ENCODE assay signal across 8 mouse cellular contexts in the genomic region with DNA sequence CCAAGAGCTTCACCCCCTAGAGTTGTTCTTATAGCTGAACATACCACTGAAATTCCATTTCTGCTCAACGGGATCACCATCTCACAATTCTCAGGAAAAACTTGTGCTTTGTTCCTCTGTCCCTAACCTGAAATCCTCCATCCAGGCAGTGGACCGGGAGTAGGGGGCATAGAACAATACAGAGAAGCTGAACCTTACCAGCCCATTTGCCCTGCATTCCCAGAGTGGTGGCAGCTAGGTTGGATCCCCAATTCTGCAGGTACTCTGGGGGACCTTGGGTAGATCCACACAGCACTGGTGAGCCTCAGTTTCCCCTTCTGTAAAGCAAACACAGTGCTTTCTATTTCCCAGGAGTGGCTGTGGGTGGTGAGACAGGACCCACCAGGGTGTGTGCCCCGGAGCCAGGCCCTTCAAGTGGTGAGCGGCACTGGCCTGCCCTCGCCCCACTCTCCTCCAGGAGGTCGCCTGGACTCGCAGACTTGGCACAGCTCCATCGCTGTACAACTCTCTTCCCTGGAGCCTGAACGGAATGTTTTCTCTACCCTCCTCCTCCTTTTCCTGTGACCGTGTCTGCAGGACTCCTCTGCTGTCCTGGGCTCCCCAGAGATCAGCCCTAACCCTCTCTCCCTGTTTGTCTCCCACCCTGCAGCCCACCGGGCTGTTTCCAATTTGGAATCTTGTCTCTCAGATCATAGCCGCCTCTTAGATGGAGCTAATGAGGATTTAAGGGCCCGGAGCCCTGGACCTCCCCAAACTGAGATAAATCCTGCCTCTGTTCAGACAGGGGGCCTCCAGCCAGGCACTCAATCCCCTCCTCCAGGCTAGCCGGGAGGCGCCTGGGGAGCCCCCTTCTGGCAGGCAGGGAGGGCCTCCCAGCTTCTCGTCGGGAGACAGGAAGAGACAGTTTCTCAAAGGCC. TPM values are rescaled to one million over a fixed set of nuclear protein-coding genes. Genes with fewer than 3 reads are reported as not detected.
DNase-seq lines count a peak whose midpoint lies in the region; ATAC-seq and TF ChIP-seq lines count a peak whose summit lies in the region.

No protein-coding gene starts in this region.

- peak overlapping the region; percentile 21; the same call in 1 of the 2 replicates for H3K4me3 ChIP-seq in hindbrain, embryonic 10.5 days
- 0 out of 2 replicates have a peak overlapping the region, but pooled peaks have one; percentile 8 for H3K4me3 ChIP-seq in limb, embryonic 14.5 days (replicated peaks; ENCODE audit: low read length)
- H3K4me3 ChIP-seq in neural tube, embryonic 14.5 days (ENCODE audit: low read depth, low read length): no peak overlapping the region

- peaks cover 67% of the 10 kb centered on the region for H3K27me3 ChIP-seq in hindbrain, embryonic 10.5 days (ENCODE audit: insufficient read depth, poor library complexity, severe bottlenecking)
- H3K27me3 ChIP-seq in limb, embryonic 14.5 days (ENCODE audit: control insufficient read depth, insufficient read depth, low read length): peaks cover 10% of the 10 kb centered on the region; the same call in 1 of the 2 replicates
- 0 out of 2 replicates have a peak, but pooled peaks cover 2% of the 10 kb centered on the region for H3K27me3 ChIP-seq in neural tube, embryonic 14.5 days (ENCODE audit: control insufficient read depth, insufficient read depth, low read length)

- no peaks in the 10 kb centered on the region for H3K36me3 ChIP-seq in hindbrain, embryonic 10.5 days
- H3K36me3 ChIP-seq in limb, embryonic 14.5 days (ENCODE audit: control insufficient read depth, insufficient read depth, low read length): no peaks in the 10 kb centered on the region
- no peaks in the 10 kb centered on the region for H3K36me3 ChIP-seq in neural tube, embryonic 14.5 days (ENCODE audit: control insufficient read depth, insufficient read depth, low read length)

- H3K27ac ChIP-seq in hindbrain, embryonic 10.5 days: peak overlapping the region; percentile 40; the same call in 1 of the 2 replicates
- H3K27ac ChIP-seq in limb, embryonic 14.5 days (replicated peaks; ENCODE audit: low read depth, low read length): no peak overlapping the region
- no peak overlapping the region for H3K27ac ChIP-seq in neural tube, embryonic 14.5 days (ENCODE audit: low read depth, low read length)

- peak overlapping the region; percentile 7; the same call in 1 of the 2 replicates for H3K9ac ChIP-seq in limb, embryonic 14.5 days (ENCODE audit: low read depth, low read length, severe bottlenecking)
- H3K9ac ChIP-seq in neural tube, embryonic 14.5 days (replicated peaks; ENCODE audit: low read depth, low read length): 0 out of 2 replicates have a peak overlapping the region, but pooled peaks have one; percentile 28

- no peaks in the 10 kb centered on the region for H3K9me3 ChIP-seq in hindbrain, embryonic 10.5 days
- no peaks in the 10 kb centered on the region for H3K9me3 ChIP-seq in limb, embryonic 14.5 days (ENCODE audit: control insufficient read depth, low read length)
- no peaks in the 10 kb centered on the region for H3K9me3 ChIP-seq in neural tube, embryonic 14.5 days (ENCODE audit: control insufficient read depth, low read length)

- 12% methylated on average over 17 of the region's 17 CpGs for WGBS in hindbrain, embryonic 10.5 days
- 7% methylated on average over 16 of the region's 17 CpGs for WGBS in limb, embryonic 14.5 days
- 16% methylated on average over 17 of the region's 17 CpGs for WGBS in neural tube, embryonic 14.5 days

- 0 out of 2 replicates have a peak, but pooled peaks have one; percentile 38 for ATAC-seq in limb, embryonic 14.5 days (ENCODE audit: low FRiP score, low read depth)
- ATAC-seq in neural tube, embryonic 14.5 days (ENCODE audit: low read depth): peak; percentile 41; the same call in 1 of the 2 replicates

- H3K4me2 ChIP-seq in limb, embryonic 14.5 days (replicated peaks; ENCODE audit: low read depth, low read length, severe bottlenecking): peak overlapping the region; percentile 31
- peak overlapping the region; percentile 32 for H3K4me2 ChIP-seq in neural tube, embryonic 14.5 days (ENCODE audit: low read depth, low read length)

- peaks cover 22% of the 10 kb centered on the region for H3K4me1 ChIP-seq in hindbrain, embryonic 10.5 days (replicated peaks)
- peaks cover 17% of the 10 kb centered on the region for H3K4me1 ChIP-seq in limb, embryonic 14.5 days (ENCODE audit: control insufficient read depth, insufficient read depth, low read length)
- H3K4me1 ChIP-seq in neural tube, embryonic 14.5 days (ENCODE audit: control insufficient read depth, insufficient read depth, low read length): peaks cover 11% of the 10 kb centered on the region

- DNase-seq in cerebellum, postnatal 10 days: peak; percentile 36 to 45
- no peak for DNase-seq in cerebellum, adult 9-10 months
- peak; percentile 51 for DNase-seq in embryo, embryonic 11.5 days (ENCODE audit: low read depth, low spot score)
- peak; percentile 51 for DNase-seq in hindbrain, embryonic 10.5 days (ENCODE audit: low spot score)
- peak; percentile 38 for DNase-seq in limb, embryonic 14.5 days (ENCODE audit: low spot score)
- DNase-seq in right cerebral cortex, postnatal 14 days: no peak
- DNase-seq in spleen, postnatal 14 days (ENCODE audit: low spot score in 2 of 2): no peak

- no peak for TF ChIP-seq POLR2A in limb, embryonic 14.5 days (IDR thresholded peaks at IDR 0.05; ENCODE audit: borderline replicate concordance, extremely low read depth, insufficient read depth, insufficient read length)

RNA-seq across cellular contexts. Expression of a gene that starts 52.3 kb away (rescaled TPM):
- 90.5 and 109 TPM in 2 replicates for polyA plus RNA-seq in hindbrain, embryonic 10.5 days (2016; fragmentation: Nextera tagmentation; extraction: Ambion mirVana)
- polyA plus RNA-seq in limb, embryonic 14.5 days (2012; rRNA removed): 39.0 and 42.1 TPM in 2 replicates
- polyA plus RNA-seq in limb, embryonic 14.5 days (2014; fragmentation: Nextera tagmentation; extraction: Ambion mirVana): 64.3 and 77.8 TPM in 2 replicates
- 95.3 TPM in 2 replicates for polyA plus RNA-seq in neural tube, embryonic 14.5 days (2014; fragmentation: Nextera tagmentation; extraction: Ambion mirVana)

Comparison
In these comparisons a context has a peak if more than half of its experiments do, and no peak if none do; other contexts are left out.
1. DNase-seq: peak in cerebellum, postnatal 10 days (2 of 2), embryo, embryonic 11.5 days (single experiment), hindbrain, embryonic 10.5 days (single experiment) and limb, embryonic 14.5 days (single experiment); none in cerebellum, adult 9-10 months (single experiment), right cerebral cortex, postnatal 14 days (single experiment) and spleen, postnatal 14 days (0 of 2).